Mouse (Mus musculus) lung, postnatal 0 days (tissue): Measurements from ENCODE around the gene Cmah. TPM values are rescaled to one million over a fixed set of nuclear protein-coding genes. Genes with fewer than 3 reads are reported as not detected.

ENCODE experiments used
- ATAC-seq: fragments of 200-750 bp; cut with Nextera tagmentation; 2 replicates; pipeline ENCODE4 v1.8.0; 2017; ENCODE audit warnings: moderate library complexity
- DNase-seq: peaks from one replicate; pipeline ENCODE4 v3.0.0-alpha.2; 2016; ENCODE audit warnings: low spot score
- H3K27ac ChIP-seq: fragments of 300-500 bp; sonication (generic); 2 replicates; pipeline ENCODE4 v1.5.1; 2014; ENCODE audit warnings: antibody characterized with exemption, mild to moderate bottlenecking, low read length, mixed read lengths
- H3K27me3 ChIP-seq: fragments of 300-500 bp; sonication (generic); replicated peaks from 2 replicates; pipeline ENCODE4 v1.6.1; 2014; ENCODE audit warnings: low read length, mixed read lengths; ENCODE audit not compliant: insufficient read depth
- H3K36me3 ChIP-seq: fragments of 300-500 bp; sonication (generic); 2 replicates; pipeline ENCODE4 v1.6.1; 2014; ENCODE audit warnings: low read length, mixed read lengths; ENCODE audit not compliant: insufficient read depth
- H3K4me1 ChIP-seq: fragments of 300-500 bp; sonication (generic); 2 replicates; pipeline ENCODE4 v1.6.1; 2014; ENCODE audit warnings: antibody characterized with exemption, low read depth, low read length, mixed read lengths; ENCODE audit not compliant: insufficient read depth
- H3K4me2 ChIP-seq: fragments of 300-500 bp; sonication (generic); replicated peaks from 2 replicates; pipeline ENCODE4 v1.6.1; 2014; ENCODE audit warnings: low read depth, mild to moderate bottlenecking, low read length, moderate library complexity, mixed read lengths
- H3K4me3 ChIP-seq: fragments of 300-500 bp; sonication (generic); 2 replicates; pipeline ENCODE4 v1.5.1; 2014; ENCODE audit warnings: low read depth, low read length
- H3K9ac ChIP-seq: fragments of 300-500 bp; sonication (generic); replicated peaks from 2 replicates; pipeline ENCODE4 v1.6.1; 2014; ENCODE audit warnings: low read depth, mild to moderate bottlenecking
- H3K9me3 ChIP-seq: fragments of 300-500 bp; sonication (generic); 2 replicates; pipeline ENCODE4 v1.6.1; 2016; ENCODE audit warnings: low read length, mixed read lengths
- CTCF ChIP-seq: IDR thresholded peaks from 2 replicates; pipeline ENCODE4 v1.5.1; 2016; ENCODE audit warnings: antibody characterized with exemption, mild to moderate bottlenecking
- EP300 ChIP-seq: IDR thresholded peaks from 2 replicates; pipeline ENCODE4 v1.6.1; 2016; ENCODE audit warnings: antibody characterized with exemption, mild to moderate bottlenecking, control low read depth
- WGBS: fragments of 180-500 bp; shearing (Covaris S2); extraction: QIAGEN DNeasy Blood & Tissue Kit; methylation state at CpG from one replicate; pipeline ENCODE4 v1.1.7; 2014; 5-methylcytosine and 5-hydroxymethylcytosine counted together
- polyA plus RNA-seq: library from polyadenylated mRNA; unstranded; fragments of >200 nt; fragmentation: Nextera tagmentation; extraction: Ambion mirVana; gene quantifications from 2 replicates; pipeline ENCODE4 v1.2.1, GENCODE M21; 2015

Cmah gene
- polyA plus RNA-seq: 0.61 and 0.74 TPM in 2 replicates

DNA sequence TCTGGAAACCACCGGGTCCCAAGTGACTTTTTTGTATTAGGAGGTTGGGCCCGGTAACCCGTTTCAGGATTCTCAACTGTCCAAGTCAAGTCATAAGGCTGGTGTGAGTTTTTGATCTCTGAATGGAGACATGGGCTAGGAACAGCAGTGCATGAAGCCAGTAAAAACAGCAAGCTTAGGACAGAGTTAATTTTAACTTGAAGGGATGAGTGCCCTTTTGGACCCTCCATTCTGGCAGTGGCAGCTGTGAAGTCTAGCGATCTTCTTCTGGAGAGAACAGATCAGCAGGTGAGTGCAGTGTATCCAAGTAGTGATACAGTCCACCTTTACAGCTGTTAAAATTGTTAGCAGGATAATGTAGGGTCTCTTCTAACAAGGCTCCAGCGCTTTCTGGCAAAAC lies at the start of gene Cmah:
TSS of gene Cmah (plus strand) at position 204 of the 400 bp plus-strand sequence.
- 75% methylated on average over 5 of the region's 5 CpGs for WGBS

DNA sequence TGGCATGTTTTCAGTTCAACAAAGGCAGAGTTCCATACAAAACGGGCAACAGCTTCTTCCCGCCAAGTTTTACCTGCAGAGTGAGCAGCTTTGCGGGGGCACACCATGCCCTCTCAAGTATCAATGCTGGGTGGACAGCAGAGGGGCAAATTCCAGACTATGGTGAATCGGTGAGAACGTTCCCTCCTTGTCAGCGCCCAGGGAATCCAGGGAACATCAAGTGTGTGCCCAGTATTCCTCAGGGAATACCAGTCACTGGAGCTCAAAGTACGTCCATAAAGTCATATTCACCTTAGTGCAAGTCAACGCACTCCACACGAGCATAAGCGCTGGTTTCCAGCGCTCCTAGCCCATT lies 47.8 kb upstream of the Cmah start:
- H3K4me2 ChIP-seq: peak overlapping the region; percentile 86
- peak overlapping the region; percentile 63 for H3K4me3 ChIP-seq
- no peak for ATAC-seq
- 0 out of 2 replicates have a peak overlapping the region, but pooled peaks have one; percentile 5 for H3K9ac ChIP-seq
- H3K27me3 ChIP-seq: no peaks in the 10 kb centered on the region
- WGBS: 37% methylated on average over 11 of the region's 11 CpGs
- H3K27ac ChIP-seq: peak overlapping the region; percentile 0; the same call in 1 of the 2 replicates
- H3K4me1 ChIP-seq: no peaks in the 10 kb centered on the region
- no peak for TF ChIP-seq EP300
- no peak for TF ChIP-seq CTCF
- H3K9me3 ChIP-seq: no peaks in the 10 kb centered on the region
- DNase-seq: no peak
- no peaks in the 10 kb centered on the region for H3K36me3 ChIP-seq

More for the DNA sequence above, at the start of gene Cmah:
- Histone ChIP-seq H3K9ac (no peak within 1 kb of the TSS), H3K27ac (no peak within 1 kb of the TSS), H3K27me3 (no peaks in the 10 kb centered on the region), H3K4me2 (no peak within 1 kb of the TSS), H3K4me3 (no peak within 1 kb of the TSS), H3K9me3 (no peaks in the 10 kb centered on the region), H3K4me1 (no peaks in the 10 kb centered on the region), H3K36me3 (no peaks in the 10 kb centered on the region)
- no peak for ATAC-seq
- no peak for DNase-seq
- no peak for TF ChIP-seq CTCF

DNA sequence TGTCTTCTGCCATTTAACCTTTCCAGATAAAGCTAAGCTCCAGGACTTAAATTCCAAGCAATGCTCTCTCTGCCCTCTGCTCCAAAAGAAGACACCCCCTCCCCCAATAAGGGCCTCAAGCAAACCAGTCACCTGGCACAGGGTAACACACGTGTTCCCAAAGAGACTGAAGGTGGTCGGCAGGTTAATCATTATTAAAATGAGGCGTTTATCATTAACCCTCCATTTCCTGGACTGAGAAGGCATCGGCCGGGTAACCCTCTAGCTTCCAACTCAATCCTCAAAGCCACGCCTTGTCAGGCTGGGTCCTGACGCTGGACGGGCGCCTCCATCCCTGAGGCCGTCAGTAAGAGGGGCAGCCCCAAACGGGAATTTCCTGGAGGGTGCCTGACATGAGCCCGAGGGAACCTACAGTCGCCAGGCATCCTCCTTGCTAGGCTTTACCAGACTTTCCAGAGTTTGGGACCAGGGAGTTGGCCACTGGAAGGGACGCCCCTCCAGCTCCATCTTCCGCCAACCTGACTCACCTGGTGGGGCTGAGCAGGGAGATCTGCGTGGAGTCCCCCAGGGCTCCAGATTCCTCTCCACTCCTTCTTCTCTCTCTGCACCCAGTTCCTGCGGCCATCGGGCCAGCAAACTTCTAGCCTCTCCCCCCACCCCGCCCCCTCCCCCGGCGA lies 47.3 kb upstream of the Cmah start:
- ATAC-seq: no peak
- Histone ChIP-seq H3K4me2 (peak overlapping the region; percentile 86), H3K36me3 (no peaks in the 10 kb centered on the region), H3K27ac (peak overlapping the region; percentile 87), H3K9ac (peak overlapping the region; percentile 63), H3K9me3 (no peaks in the 10 kb centered on the region), H3K27me3 (no peaks in the 10 kb centered on the region), H3K4me1 (no peaks in the 10 kb centered on the region), H3K4me3 (peak overlapping the region; percentile 63)
- 3% methylated on average over 19 of the region's 21 CpGs for WGBS
- TF ChIP-seq EP300: no peak
- TF ChIP-seq CTCF: no peak
- peak; percentile 19 for DNase-seq

DNA sequence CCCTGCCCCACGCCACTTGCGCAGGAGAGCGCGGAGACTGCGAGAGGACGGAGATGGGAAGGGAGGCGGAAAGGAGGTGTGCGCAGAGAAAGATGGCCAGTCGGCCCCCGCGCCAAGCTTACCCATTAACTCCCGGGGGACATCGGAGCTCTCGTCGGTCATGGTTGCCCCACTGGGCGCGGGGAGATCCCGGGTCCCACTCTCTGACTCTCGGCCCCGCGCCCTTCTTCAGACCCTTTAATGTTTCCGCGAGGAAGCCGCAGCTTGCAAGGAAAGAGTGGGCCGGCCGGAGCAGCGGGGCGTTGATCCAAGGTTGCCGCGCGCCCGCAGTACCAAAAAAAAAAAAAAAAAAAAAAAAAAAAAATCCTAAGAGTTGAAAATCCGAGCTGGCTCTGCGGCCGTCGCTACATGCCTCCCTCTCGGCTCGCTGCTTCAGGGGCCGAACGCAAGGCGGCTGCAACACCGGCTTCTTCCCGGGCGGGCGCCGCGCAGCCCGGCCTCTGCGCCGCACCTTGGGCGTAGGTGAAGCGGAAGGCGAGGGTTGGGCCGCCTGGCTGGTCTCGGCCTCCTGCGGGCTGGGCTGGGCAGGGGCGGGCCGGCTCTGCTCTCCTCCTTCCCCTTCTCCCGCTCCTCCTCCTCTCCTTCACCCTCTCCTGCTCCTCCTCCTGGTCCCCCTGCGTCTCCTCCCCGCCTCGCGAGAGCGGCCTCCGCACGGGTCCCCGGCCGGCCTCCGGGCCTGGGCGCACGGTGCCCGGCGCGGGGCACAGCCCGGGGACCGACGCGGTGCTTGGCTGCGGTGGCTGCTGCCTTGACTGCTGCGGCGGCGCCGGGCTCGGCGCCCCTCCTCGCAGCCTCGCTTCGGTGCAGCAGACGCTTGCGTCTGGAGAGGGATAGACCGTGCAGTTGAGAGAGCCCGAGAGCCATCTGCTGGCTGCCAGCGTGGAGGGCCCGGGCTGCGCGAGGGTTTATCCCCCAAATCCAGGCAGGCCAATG lies 46.5 kb upstream of the Cmah start, which contains the start of gene Carmil1:
TSS of gene Carmil1 (minus strand) at position 357 of the 993 bp plus-strand sequence.
- Histone ChIP-seq H3K4me3 (peak within 1 kb of the TSS; percentile 63), H3K27ac (peak within 1 kb of the TSS; percentile 87), H3K9me3 (no peaks in the 10 kb centered on the region), H3K4me1 (no peaks in the 10 kb centered on the region), H3K9ac (peak within 1 kb of the TSS; percentile 63), H3K36me3 (no peaks in the 10 kb centered on the region), H3K27me3 (no peaks in the 10 kb centered on the region), H3K4me2 (peak within 1 kb of the TSS; percentile 86)
- DNase-seq (peak; percentile 97), ATAC-seq (peak; percentile 98)
- TF ChIP-seq EP300 (no peak), CTCF (peak; percentile 85)
- WGBS: under 1% methylated on average over 72 of the region's 96 CpGs

DNA sequence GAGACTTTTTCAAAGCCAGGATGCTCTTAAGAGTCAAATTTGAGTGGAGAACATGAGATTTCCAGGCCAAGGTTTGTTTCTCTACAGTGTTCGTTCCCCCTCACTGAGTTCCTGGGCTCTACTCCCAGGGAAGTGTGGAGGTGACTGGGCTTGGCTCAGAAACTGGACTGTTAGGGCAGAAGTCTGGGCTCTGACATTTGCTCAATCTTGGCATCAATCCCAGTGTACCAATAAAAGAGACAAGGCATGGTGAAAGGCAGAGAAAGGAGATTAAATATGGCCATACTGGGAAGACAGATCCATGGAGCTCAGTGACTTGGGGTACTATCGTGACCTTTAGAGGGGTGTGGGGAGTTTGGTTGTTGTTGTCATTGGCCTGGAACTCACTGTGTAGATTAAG lies 39.8 kb upstream of the Cmah start:
- H3K27ac ChIP-seq: no peak overlapping the region
- H3K27me3 ChIP-seq: no peaks in the 10 kb centered on the region
- H3K4me3 ChIP-seq: no peak overlapping the region
- no peak overlapping the region for H3K9ac ChIP-seq
- 81% methylated on average over 2 of the region's 2 CpGs for WGBS
- DNase-seq: no peak
- no peak overlapping the region for H3K4me2 ChIP-seq
- H3K36me3 ChIP-seq: no peaks in the 10 kb centered on the region
- H3K9me3 ChIP-seq: no peaks in the 10 kb centered on the region
- ATAC-seq: no peak
- no peak for TF ChIP-seq CTCF
- no peak for TF ChIP-seq EP300
- no peaks in the 10 kb centered on the region for H3K4me1 ChIP-seq

DNA sequence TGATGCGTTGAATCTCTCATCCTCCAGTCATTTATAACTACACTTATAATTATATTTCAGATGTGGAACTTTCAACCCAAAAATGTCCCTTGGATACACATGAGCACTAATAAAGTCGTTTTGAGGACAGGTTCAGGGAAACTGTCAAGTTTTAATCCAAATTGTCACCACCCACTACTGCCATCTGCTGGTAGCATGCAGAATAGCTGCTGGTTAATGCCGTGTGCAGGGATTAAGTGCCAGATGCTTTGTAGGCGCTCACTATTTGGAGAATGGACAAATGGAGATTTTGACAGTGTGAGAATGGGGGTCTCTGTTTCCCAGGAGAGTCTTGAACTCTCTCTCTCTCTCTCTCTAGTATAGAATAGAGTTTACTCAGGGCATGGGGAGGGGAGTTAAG lies 30.0 kb upstream of the Cmah start:
- no peak overlapping the region for H3K4me2 ChIP-seq
- H3K9me3 ChIP-seq: no peaks in the 10 kb centered on the region

More for the DNA sequence above, 30.0 kb upstream of the Cmah start:
- TF ChIP-seq CTCF (peak; percentile 96), EP300 (no peak)
- no peak overlapping the region for H3K27ac ChIP-seq
- no peak overlapping the region for H3K4me3 ChIP-seq
- H3K9ac ChIP-seq: no peak overlapping the region
- peak; percentile 63 for DNase-seq
- no peaks in the 10 kb centered on the region for H3K4me1 ChIP-seq
- no peaks in the 10 kb centered on the region for H3K27me3 ChIP-seq
- H3K36me3 ChIP-seq: no peaks in the 10 kb centered on the region
- no peak for ATAC-seq
- WGBS: 14% methylated on average over 4 of the region's 4 CpGs
